10 mouse cellular contexts compared by ENCODE assay signal in genomic region chr3:16024988-16025387, GRCm38 (mm10). TPM values are rescaled to one million over a fixed set of nuclear protein-coding genes. Genes with fewer than 3 reads are reported as not detected.
DNase-seq lines count a peak whose midpoint lies in the region; ATAC-seq and TF ChIP-seq lines count a peak whose summit lies in the region.
"Not testable (repeated sequence)": the region's sequence is repeated elsewhere in the genome, so short reads cannot be mapped to it uniquely, and the experiment has no call there.
"Had no signal": no experiment of that assay in that cellular context is flagged by ENCODE, and none has a peak within 500 bp of the region (broad histone marks: within the 10 kb centered on the region; RNA-seq: fewer than 3 reads in every experiment).

No protein-coding gene starts in this region.

- WGBS in intestine, embryonic 15.5 days = 3% methylated on average over 6 of the region's 6 CpGs
- WGBS in lung, embryonic 14.5 days = 1% methylated on average over 4 of the region's 6 CpGs

- TF ChIP-seq CTCF in lung, embryonic 14.5 days (IDR thresholded peaks at IDR 0.05; ENCODE audit: low read depth) = peak; percentile 58

- H3K36me3 ChIP-seq in intestine, embryonic 15.5 days; lung, embryonic 14.5 days (ENCODE audit: insufficient read depth): not testable (repeated sequence)

- H3K27ac ChIP-seq in intestine, embryonic 15.5 days; lung, embryonic 14.5 days (ENCODE audit: low read depth): not testable (repeated sequence)

- H3K4me2 ChIP-seq in intestine, embryonic 15.5 days (replicated peaks) = peak overlapping the region; percentile 26; the same call in 1 of the 2 replicates
- not testable (repeated sequence) for H3K4me2 ChIP-seq in lung, embryonic 14.5 days

- not testable (repeated sequence) for H3K27me3 ChIP-seq in intestine, embryonic 15.5 days (replicated peaks); lung, embryonic 14.5 days (ENCODE audit: insufficient read depth, low read length)

- peak; percentile 26 for DNase-seq in embryo, embryonic 11 days
- peak; percentile 18 for DNase-seq in heart, adult 8-10 months (ENCODE audit: low spot score)
- DNase-seq in layer of hippocampus, postnatal 10 days (ENCODE audit: low spot score in 2 of 2) = peak; percentile 34 to 57
- not testable (repeated sequence) for DNase-seq in lung, embryonic 14.5 days
- peak; percentile 35 for DNase-seq in ovary, postnatal 14 days (ENCODE audit: low spot score)
- peak; percentile 45 for DNase-seq in thymus, postnatal 4 days

- not testable (repeated sequence) for H3K9me3 ChIP-seq in intestine, embryonic 15.5 days; lung, embryonic 14.5 days (ENCODE audit: low read depth, low read length)

- H3K4me1 ChIP-seq in intestine, embryonic 15.5 days (replicated peaks); lung, embryonic 14.5 days (ENCODE audit: insufficient read depth): not testable (repeated sequence)

- not testable (repeated sequence) for H3K9ac ChIP-seq in intestine, embryonic 15.5 days; lung, embryonic 14.5 days

- ATAC-seq in activated CD4-positive, CD25-positive, alpha-beta regulatory T cell, adult 4 months = peak; percentile 32
- peak; percentile 53 for ATAC-seq in intestine, embryonic 15.5 days
- ATAC-seq in lung, embryonic 14.5 days (ENCODE audit: insufficient read depth) = not testable (repeated sequence)

- not testable (repeated sequence) for H3K4me3 ChIP-seq in intestine, embryonic 15.5 days (replicated peaks); lung, embryonic 14.5 days (ENCODE audit: low read depth, low read length)

RNA-seq across cellular contexts. Expression of gene Gm5150, which starts 18.8 kb away (rescaled TPM):
- not detected for polyA plus RNA-seq in activated CD4-positive, CD25-positive, alpha-beta regulatory T cell, adult 4 months (2017; shearing (Covaris generic))
- total RNA-seq in heart, adult 8-10 months (2022) = under 1 TPM in 1 of 4 experiments, not detected in 3; 0.46 TPM
- polyA plus RNA-seq in intestine, embryonic 15.5 days (2015; fragmentation: Nextera tagmentation; extraction: Ambion mirVana) = 0.30 and 0.46 TPM in 2 replicates
- total RNA-seq in layer of hippocampus, postnatal 10 days (2021) = not detected
- not detected in 2 replicates for polyA plus RNA-seq in lung, embryonic 14.5 days (2014; fragmentation: Nextera tagmentation; extraction: Ambion mirVana)
- polyA plus RNA-seq: embryonic facial prominence, embryonic 10.5 days; heart, embryonic 10.5 days had no signal
